Mouse (Mus musculus) kidney, adult 8-10 months (tissue): ENCODE data around the gene Ugt1a6b.
"Not testable (repeated sequence)": the region's sequence is repeated elsewhere in the genome, so short reads cannot be mapped to it uniquely, and the experiment has no call there.

Experiments
- DNase-seq, 2 experiments: peaks; one replicate each; pipeline ENCODE4 v3.0.0; 2022

The Ugt1a6b gene

DNA sequence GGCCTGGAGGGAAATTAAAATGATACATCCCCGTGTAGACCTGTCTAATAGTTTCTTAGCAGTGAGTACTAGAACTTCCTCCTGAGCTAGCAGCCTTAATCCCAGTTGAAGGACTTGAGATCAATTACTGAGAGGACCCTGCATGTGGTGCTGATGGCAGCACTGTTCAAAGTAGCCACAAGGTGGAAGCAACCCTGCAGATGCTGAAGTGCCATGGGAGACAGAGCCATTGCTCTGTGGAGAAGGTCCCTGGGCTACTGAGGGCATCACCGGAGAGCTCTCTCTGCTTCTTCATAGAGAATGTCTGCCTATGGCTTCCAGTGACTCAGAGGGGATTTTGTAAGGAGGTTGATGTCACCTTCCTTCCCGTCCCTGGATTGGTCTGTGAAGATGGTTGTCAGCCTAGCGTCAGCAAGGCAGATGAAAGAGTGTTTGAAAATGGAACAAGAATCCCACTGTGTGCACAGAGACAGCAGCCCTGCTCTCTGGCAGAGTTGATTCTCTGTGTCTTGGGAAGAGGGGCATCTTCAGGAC, 22.8 kb downstream of the Ugt1a6b start:
- DNase-seq: not testable (repeated sequence)

- DNase-seq: not testable (repeated sequence)
Measured at GRCm38 (mm10) chr1:88129091-88129490, 26.0 kb downstream of the Ugt1a6b start.

- DNase-seq: not testable (repeated sequence)
Measured at GRCm38 (mm10) chr1:88130223-88130622, 27.2 kb downstream of the Ugt1a6b start.

- no peak for DNase-seq
Measured at GRCm38 (mm10) chr1:88133908-88134456, 30.9 kb downstream of the Ugt1a6b start.

DNA sequence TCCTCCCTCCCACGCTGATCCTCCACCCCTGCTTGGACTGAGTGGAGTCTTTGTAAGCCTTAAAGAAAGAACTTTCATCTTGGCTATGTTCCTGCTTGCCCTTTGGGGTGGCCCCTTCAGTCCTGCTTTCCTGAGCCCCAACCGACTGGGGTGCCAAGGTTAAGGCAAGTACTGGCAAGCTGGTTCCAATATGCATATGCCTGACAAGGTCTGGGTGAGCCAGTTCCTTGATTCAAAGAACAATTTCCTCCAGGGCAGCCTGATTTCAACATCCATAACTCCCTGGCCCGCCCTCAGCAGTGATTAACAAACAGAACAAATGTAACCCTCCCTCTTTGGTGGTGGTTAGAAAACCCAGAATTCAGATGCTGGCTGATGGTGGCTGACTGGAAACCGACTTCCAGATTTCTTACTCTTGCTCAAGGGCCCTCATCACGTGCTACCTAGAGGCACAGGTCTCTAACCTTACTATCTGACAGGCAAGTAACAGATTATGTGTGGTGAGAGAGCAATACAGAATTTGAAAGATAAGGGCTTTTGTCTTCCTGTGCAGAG, 31.5 kb downstream of the Ugt1a6b start, which contains the start of gene Ugt1a6a:
TSS of gene Ugt1a6a (plus strand) at position 353 of the 555 bp plus-strand sequence.
- peak in 1 of 2 experiments; percentile 23 for DNase-seq

DNA sequence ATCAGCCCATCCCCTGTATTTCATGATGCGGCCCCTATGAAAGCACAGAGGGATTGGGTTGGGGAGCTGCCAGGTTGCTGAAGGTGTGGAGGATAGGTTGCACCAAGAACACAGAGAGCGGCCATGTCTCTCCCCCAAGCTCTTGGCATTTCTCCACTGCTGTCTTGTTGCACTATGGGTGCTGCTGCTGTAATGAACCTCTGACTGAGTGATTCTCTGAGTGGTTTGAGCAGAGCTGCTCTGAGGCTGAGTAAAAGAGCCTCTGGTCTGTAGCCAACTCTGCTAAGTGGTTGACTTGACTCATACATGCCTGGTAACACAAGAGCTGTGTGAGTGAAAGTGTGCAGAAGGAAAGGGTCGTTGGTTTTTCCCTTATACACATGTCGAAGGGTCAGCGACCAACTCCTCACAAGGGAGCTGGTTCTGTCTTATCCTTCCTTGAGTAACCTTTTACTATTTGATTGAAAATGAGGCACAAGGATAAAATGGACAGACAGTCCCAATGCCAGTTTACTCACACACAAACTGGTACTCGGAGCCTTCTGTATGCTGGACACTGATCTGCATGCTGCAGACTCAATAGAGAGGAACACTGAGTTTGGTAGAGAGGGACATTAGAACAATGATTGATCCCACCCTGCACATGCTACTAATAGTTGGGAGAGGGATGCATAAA, 32.3 kb downstream of the Ugt1a6b start:
- not testable (repeated sequence) for DNase-seq

GRCm38 (mm10) chr1:88136646-88137045, 33.6 kb downstream of the Ugt1a6b start:
- no peak for DNase-seq

- no peak for DNase-seq
Measured at GRCm38 (mm10) chr1:88137264-88137663, 34.2 kb downstream of the Ugt1a6b start.

GRCm38 (mm10) chr1:88138145-88138544, 35.1 kb downstream of the Ugt1a6b start:
- DNase-seq: no peak

- DNase-seq: peak; percentile 79 to 82
Measured at GRCm38 (mm10) chr1:88140492-88140891, 37.4 kb downstream of the Ugt1a6b start.

DNA sequence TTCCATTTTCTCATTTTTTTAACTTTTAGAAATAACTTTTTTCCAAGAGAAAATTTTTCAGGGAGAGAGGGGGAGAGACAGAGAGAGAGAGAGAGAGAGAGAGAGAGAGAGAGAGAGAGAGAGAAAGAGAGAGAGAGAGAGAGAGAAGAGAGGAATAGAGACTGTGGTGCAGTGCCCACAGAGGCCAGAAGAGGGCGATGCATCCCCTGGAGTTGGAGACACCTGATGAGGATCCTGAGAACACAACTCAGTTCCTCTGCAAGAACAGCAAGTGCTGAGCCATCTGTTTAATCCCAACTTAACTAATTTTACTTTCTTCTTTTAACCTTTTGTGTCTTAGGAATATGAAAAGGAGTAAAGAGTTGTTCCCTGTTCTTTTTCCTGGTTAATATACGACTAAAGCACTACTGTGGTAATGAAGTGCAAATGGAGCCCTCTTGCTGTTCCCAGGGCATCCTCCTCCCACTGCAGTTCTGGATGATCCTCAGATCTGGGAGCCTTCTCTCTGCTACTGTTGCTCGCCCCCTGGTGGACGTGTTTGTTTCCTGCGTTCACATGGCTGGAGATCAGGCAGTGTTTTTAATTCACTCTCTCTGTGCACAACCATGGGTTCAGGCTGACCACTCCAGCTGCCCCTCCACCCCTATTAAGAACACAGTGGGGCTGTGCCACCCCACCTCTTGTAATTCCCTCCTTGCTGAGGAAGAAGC, 41.1 kb downstream of the Ugt1a6b start:
- peak; percentile 50 to 82 for DNase-seq

DNA sequence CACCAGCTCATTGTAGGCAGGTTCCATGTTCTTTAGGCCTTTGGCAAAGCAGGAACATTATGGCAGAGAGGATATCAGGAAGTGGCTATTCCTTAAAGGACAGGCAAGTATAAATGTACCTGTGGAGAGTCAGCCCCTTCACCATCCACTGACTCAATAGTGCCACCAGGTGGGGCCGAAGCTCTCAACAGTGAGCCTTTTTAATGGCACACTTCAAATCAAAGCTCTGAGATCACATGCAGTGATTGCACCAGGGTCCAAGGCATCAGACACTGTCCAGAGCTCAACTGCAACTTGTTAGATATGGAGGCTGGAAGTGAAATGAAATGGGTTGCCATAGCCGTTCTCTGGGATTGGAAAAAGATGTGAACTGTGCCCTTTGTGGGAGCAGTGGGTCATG, 42.2 kb downstream of the Ugt1a6b start:
- peak; percentile 23 to 40 for DNase-seq

GRCm38 (mm10) chr1:88150133-88150532, 47.1 kb downstream of the Ugt1a6b start:
- DNase-seq: not testable (repeated sequence)

GRCm38 (mm10) chr1:88158430-88158829, 55.4 kb downstream of the Ugt1a6b start:
- DNase-seq: no peak

DNA sequence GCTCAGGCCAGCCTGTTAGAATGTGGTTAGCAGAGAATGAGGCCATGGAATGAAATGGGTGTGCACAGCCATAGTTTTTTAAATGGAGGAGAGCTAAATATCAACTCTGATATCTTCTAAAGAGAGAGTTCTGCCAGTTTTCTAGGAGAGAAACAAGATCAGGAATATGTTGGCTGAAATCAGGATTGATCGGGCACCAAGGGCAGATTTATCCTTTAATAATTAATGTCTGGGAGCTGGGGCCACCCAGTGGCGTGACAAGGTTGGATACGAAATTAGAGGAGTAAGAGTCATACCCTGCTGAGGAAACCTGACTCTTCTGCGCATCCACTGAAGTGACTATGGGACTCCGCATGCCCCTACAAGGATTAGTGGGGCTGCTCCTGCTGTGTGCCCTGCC, 62.7 kb downstream of the Ugt1a6b start, which contains the start of gene Ugt1a5:
TSS of gene Ugt1a5 (plus strand) at position 302 of the 400 bp plus-strand sequence.
- DNase-seq: no peak

DNA sequence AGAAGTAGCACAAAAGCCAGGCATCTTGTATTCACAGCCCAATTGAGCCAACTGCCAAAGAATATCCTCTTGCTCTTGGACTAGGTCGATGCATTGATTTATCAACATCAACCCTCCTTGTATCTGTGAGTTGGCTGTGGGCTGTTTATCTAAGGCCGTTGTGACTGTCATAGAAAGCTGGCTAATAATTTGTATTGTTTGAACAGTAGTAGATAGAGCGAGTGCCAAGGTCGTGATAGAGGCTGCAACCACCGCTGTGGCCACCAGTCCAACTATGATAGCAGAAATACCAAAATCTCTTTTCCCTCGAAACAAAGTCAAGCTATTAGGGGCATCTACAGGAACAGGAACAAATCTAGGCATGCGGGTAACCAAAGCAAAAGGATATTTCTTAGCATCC, 69.1 kb downstream of the Ugt1a6b start:
- not testable (repeated sequence) for DNase-seq

GRCm38 (mm10) chr1:88179657-88180056, 76.6 kb downstream of the Ugt1a6b start:
- peak; percentile 22 to 45 for DNase-seq

DNA sequence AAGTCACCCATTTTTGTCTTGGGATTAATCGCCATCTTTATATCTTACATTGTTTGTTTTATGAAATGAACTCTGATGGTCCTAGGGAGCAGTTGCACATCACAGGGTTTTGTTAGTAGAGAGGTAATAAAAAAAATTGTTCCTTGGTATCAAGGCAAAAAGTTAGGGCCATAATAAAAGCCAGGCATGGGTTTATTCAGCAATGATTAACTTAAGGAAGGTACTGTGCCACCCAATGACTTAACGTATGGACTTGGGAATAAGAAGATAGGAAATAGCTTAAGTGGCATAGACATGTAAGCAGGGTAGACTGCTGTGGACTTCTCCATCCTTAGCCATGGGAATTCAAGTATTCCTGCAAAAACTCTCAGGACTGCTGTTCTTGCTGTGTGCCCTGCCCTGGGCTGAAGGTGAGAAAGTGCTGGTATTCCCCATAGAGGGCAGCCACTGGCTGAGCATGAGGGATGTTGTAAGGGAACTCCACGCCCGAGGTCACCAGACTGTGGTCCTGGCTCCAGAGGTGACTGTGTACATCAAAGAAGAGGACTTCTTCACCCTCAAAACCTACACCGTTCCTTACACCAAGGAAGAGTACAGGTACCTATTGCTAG, 83.4 kb downstream of the Ugt1a6b start:
- DNase-seq: no peak

GRCm38 (mm10) chr1:88192136-88192535, 89.1 kb downstream of the Ugt1a6b start:
- no peak for DNase-seq

DNA sequence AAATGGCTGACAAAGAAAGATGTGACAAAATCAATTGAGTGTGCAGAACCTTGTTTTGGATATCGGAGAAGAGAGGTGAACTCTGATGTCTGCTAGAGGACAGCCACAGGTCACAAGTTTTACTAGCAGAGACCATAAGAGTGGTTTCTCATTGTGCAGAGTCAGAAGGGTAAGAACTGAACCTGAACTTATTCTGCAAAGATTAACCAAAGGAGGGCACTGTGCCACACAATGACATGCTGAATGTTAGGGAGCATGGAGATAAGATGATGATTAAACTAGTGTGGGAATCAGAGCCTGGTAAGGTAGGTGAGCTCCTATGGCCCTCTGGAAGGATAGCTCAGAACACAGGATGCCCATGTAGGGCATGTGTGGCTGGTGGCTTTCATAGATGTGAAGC, 92.6 kb downstream of the Ugt1a6b start:
- DNase-seq: peak; percentile 87 to 93

DNA sequence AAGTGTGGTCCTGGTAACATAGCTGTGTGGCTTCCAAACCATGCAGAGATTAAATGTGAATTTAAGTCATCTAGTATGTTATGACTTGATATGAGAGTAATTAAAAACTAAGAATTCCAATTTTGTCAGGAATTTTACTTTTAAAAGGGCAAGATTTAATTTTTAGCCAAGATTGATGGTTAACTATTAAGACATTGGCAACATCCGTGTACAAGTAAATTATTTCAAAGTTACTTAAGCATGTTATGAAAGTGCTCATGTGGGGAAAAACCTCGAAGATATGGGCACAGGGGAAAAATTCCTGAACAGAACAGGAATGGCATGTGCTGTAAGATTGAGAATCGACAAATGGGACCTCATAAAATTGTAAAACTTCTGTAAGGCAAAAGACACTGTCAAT, 94.4 kb downstream of the Ugt1a6b start:
- peak in 1 of 2 experiments; percentile 59 for DNase-seq

DNA sequence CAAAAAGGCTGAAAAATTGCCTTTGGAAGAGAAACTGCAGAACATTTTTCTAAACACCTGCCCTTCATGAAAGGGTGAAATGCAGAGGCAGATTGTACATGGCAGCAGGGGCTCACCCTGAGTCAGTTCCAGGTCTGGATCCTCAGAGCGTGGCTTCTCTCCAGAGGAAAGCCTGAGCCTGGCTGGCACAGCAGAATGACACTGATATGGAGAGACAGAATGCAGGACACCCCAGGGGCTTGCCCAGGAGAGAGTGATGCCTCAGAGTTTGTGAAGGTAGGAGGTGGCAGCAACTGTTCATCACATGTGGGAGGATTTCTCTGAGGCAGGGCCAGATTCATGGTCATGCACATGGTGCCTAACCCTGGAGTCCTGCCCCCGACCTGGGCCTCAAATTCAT, 96.9 kb downstream of the Ugt1a6b start:
- no peak for DNase-seq

DNA sequence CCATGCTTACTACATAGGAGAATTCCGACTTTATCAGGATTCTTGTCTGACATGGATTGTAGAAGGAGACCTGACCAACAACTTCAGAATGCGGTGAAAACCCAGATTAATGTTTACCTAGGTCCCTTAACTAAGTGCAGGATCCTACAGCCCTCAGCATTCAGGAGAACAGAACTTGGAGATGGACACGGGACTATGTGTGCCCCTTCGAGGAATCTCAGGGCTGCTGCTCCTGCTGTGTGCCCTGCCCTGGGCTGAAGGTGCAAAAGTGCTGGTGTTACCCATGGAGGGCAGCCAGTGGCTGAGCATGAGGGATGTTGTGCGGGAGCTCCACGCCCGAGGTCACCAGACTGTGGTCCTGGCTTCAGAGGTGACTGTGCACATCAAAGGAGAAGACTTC, 97.4 kb downstream of the Ugt1a6b start, which contains the start of gene Ugt1a2:
TSS of gene Ugt1a2 (plus strand) at position 146 of the 400 bp plus-strand sequence.
- DNase-seq: peak; percentile 43 to 78
